In genomic region chr15:93750953-93751352, GRCm38 (mm10) we compare ENCODE assay signal across 9 mouse cellular contexts.
DNase-seq lines count a peak whose midpoint lies in the region; ATAC-seq and TF ChIP-seq lines count a peak whose summit lies in the region.
"Had no signal": no experiment of that assay in that cellular context is flagged by ENCODE, and none has a peak within 500 bp of the region (broad histone marks: within the 10 kb centered on the region; RNA-seq: fewer than 3 reads in every experiment).

No protein-coding gene starts in this region.

- H3K9me3 ChIP-seq in kidney, embryonic 14.5 days (ENCODE audit: control insufficient read depth, low read length) = peaks cover 3% of the 10 kb centered on the region; the same call in 1 of the 2 replicates
- H3K9me3 ChIP-seq in heart, embryonic 16.5 days (replicated peaks; ENCODE audit: control insufficient read depth, low read length) = peaks cover 3% of the 10 kb centered on the region; the same call in 1 of the 2 replicates
- no peaks in the 10 kb centered on the region for H3K9me3 ChIP-seq in lung, postnatal 0 days (ENCODE audit: low read length)

- TF ChIP-seq POLR2A in kidney, adult 2 months (IDR thresholded peaks at IDR 0.05; ENCODE audit: low read depth, low read length) = no peak

- H3K4me2 ChIP-seq in kidney, embryonic 14.5 days (replicated peaks; ENCODE audit: low read depth, low read length) = no peak overlapping the region
- H3K4me2 ChIP-seq in heart, embryonic 16.5 days (ENCODE audit: low read depth, low read length) = peak overlapping the region; percentile 29
- no peak overlapping the region for H3K4me2 ChIP-seq in lung, postnatal 0 days (replicated peaks; ENCODE audit: low read depth, low read length)
- H3K4me2 ChIP-seq: neural tube, embryonic 12.5 days had no signal

- ATAC-seq in kidney, embryonic 14.5 days (ENCODE audit: low FRiP score, low TSS enrichment) = no peak
- peak; percentile 100 for ATAC-seq in common myeloid progenitor, adult 5-6 weeks (replicated peaks; ENCODE audit: low read depth, poor library complexity, severe bottlenecking)
- no peak for ATAC-seq in heart, embryonic 16.5 days (replicated peaks; ENCODE audit: extremely low read depth, insufficient read depth, low FRiP score)
- peak; percentile 57; the same call in 1 of the 2 replicates for ATAC-seq in lung, postnatal 0 days

- no peak overlapping the region for H3K4me3 ChIP-seq in kidney, adult 2 months (ENCODE audit: insufficient read depth, low read depth, low read length)
- no peak overlapping the region for H3K4me3 ChIP-seq in kidney, embryonic 14.5 days (ENCODE audit: low read length)
- no peak overlapping the region for H3K4me3 ChIP-seq in heart, embryonic 16.5 days (ENCODE audit: low read length)
- H3K4me3 ChIP-seq in lung, postnatal 0 days (ENCODE audit: low read depth, low read length) = no peak overlapping the region
- H3K4me3 ChIP-seq: neural tube, embryonic 12.5 days had no signal

- H3K9ac ChIP-seq in kidney, embryonic 14.5 days (ENCODE audit: low read depth, low read length) = no peak overlapping the region
- 0 out of 2 replicates have a peak overlapping the region, but pooled peaks have one; percentile 8 for H3K9ac ChIP-seq in heart, embryonic 16.5 days (ENCODE audit: low read length)
- H3K9ac ChIP-seq in lung, postnatal 0 days (replicated peaks; ENCODE audit: low read depth) = no peak overlapping the region
- H3K9ac ChIP-seq: neural tube, embryonic 12.5 days had no signal

- DNase-seq in kidney, adult 2 months = peak; percentile 43
- DNase-seq in layer of hippocampus, postnatal 25 days (ENCODE audit: extremely low spot score in 1 of 2, low spot score in 1 of 2) = peak; percentile 6 to 15
- peak; percentile 67 for DNase-seq in lung, postnatal 0 days (ENCODE audit: low spot score)
- peak; percentile 64 for DNase-seq in thymus, postnatal 0 days (ENCODE audit: low spot score)
- no peak for DNase-seq in MN1 (ENCODE audit: low spot score)

- 0 out of 2 replicates have a peak, but pooled peaks have one; percentile 26 for TF ChIP-seq EP300 in lung, postnatal 0 days (IDR thresholded peaks at IDR 0.05)

- TF ChIP-seq CTCF in kidney, adult 2 months (conservative IDR thresholded peaks at IDR 0.05; ENCODE audit: insufficient read depth, insufficient read length, low read depth, low read length) = peak; percentile 36; the same call in 1 of the 2 replicates
- peak; percentile 62 for TF ChIP-seq CTCF in lung, postnatal 0 days (IDR thresholded peaks at IDR 0.05)

- no peaks in the 10 kb centered on the region for H3K36me3 ChIP-seq in kidney, adult 2 months (ENCODE audit: control insufficient read depth, insufficient read depth, low read length)
- no peaks in the 10 kb centered on the region for H3K36me3 ChIP-seq in kidney, embryonic 14.5 days (ENCODE audit: control insufficient read depth, insufficient read depth, low read length)
- no peaks in the 10 kb centered on the region for H3K36me3 ChIP-seq in heart, embryonic 16.5 days (ENCODE audit: control insufficient read depth, insufficient read depth)
- H3K36me3 ChIP-seq in lung, postnatal 0 days (ENCODE audit: insufficient read depth, low read length) = no peaks in the 10 kb centered on the region
- H3K36me3 ChIP-seq: neural tube, embryonic 12.5 days had no signal

- no peak overlapping the region for H3K27ac ChIP-seq in kidney, adult 2 months (ENCODE audit: insufficient read depth, low read depth, low read length)
- H3K27ac ChIP-seq in kidney, embryonic 14.5 days (ENCODE audit: low read depth, low read length) = no peak overlapping the region
- H3K27ac ChIP-seq in heart, embryonic 16.5 days (ENCODE audit: low read length) = no peak overlapping the region
- H3K27ac ChIP-seq in lung, postnatal 0 days (ENCODE audit: low read length) = no peak overlapping the region
- H3K27ac ChIP-seq: neural tube, embryonic 12.5 days had no signal

- 17% methylated on average over 8 of the region's 8 CpGs for WGBS in kidney, adult 2 months
- 18% methylated on average over 8 of the region's 8 CpGs for WGBS in kidney, embryonic 14.5 days
- WGBS in heart, embryonic 16.5 days = 9% methylated on average over 8 of the region's 8 CpGs
- WGBS in lung, postnatal 0 days = 20% methylated on average over 8 of the region's 8 CpGs

- H3K27me3 ChIP-seq in kidney, adult 2 months (replicated peaks; ENCODE audit: control insufficient read depth, insufficient read depth, low read length) = no peaks in the 10 kb centered on the region
- H3K27me3 ChIP-seq in kidney, embryonic 14.5 days (ENCODE audit: control insufficient read depth, insufficient read depth, low read length) = no peaks in the 10 kb centered on the region
- H3K27me3 ChIP-seq in heart, embryonic 16.5 days (ENCODE audit: control insufficient read depth, insufficient read depth, low read length) = no peaks in the 10 kb centered on the region
- H3K27me3 ChIP-seq in lung, postnatal 0 days (replicated peaks; ENCODE audit: insufficient read depth, low read length) = no peaks in the 10 kb centered on the region
- H3K27me3 ChIP-seq: neural tube, embryonic 12.5 days had no signal

- no peaks in the 10 kb centered on the region for H3K4me1 ChIP-seq in kidney, adult 2 months (ENCODE audit: control insufficient read depth, insufficient read depth, low read length)
- 0 out of 2 replicates have a peak, but pooled peaks cover 6% of the 10 kb centered on the region for H3K4me1 ChIP-seq in kidney, embryonic 14.5 days (ENCODE audit: control insufficient read depth, insufficient read depth, low read length)
- H3K4me1 ChIP-seq in heart, embryonic 16.5 days (ENCODE audit: control insufficient read depth, insufficient read depth, low read length) = peaks cover 3% of the 10 kb centered on the region; the same call in 1 of the 2 replicates
- no peaks in the 10 kb centered on the region for H3K4me1 ChIP-seq in lung, postnatal 0 days (ENCODE audit: insufficient read depth, low read depth, low read length)
- H3K4me1 ChIP-seq: neural tube, embryonic 12.5 days had no signal

Comparison
In these comparisons a context has a peak if more than half of its experiments do, and no peak if none do; other contexts are left out.
1. ATAC-seq: peak in common myeloid progenitor, adult 5-6 weeks (single experiment) and lung, postnatal 0 days (single experiment); none in kidney, embryonic 14.5 days (single experiment) and heart, embryonic 16.5 days (single experiment).